Mouse (Mus musculus): ENCODE data around the gene Prelp. TPM values are rescaled to one million over a fixed set of nuclear protein-coding genes. Genes with fewer than 3 reads are reported as not detected.
A peak's percentile ranks its signal among the peaks of the same experiment; 100 is the strongest.
"Not testable (repeated sequence)": the region's sequence is repeated elsewhere in the genome, so short reads cannot be mapped to it uniquely, and the experiment has no call there.

Gene Prelp
- total and polyA plus RNA-seq, 3 experiments: not detected

DNA sequence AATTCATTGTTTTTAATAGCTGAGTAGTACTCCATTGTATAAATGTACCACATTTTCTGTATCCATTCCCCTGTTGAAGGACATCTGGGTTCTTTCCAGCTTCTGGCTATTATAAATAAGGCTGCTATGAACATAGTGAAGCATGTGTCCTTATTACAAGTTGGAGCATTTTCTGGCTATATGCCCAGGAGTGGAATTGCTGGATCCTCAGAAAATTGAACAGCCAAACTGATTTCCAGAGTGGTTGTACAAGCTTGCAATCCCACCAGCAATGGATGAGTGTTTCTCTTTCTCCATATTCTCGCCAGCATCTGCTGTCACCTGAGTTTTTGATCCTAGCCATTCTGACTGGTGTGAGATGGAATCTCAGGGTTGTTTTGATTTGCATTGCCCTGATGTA lies 42.4 kb upstream of the Prelp start:
- not testable (repeated sequence) for H3K27me3 ChIP-seq (ENCODE audit: control insufficient read depth in 1 of 2, insufficient read depth in 2 of 2, low read length in 2 of 2)
- H3K4me1 ChIP-seq (ENCODE audit: control insufficient read depth in 1 of 2, insufficient read depth in 2 of 2, low read length in 2 of 2): peaks cover 4 to 15% of the 10 kb centered on the region in 2 experiments; a peak in 3 of 4 replicates

GRCm38 (mm10) chr1:133963128-133963527 lies 41.9 kb upstream of the Prelp start:
- not testable (repeated sequence) for DNase-seq (ENCODE audit: low read depth, low spot score)

More for the DNA sequence above, 42.4 kb upstream of the Prelp start:
- H3K9me3 ChIP-seq (replicated peaks; ENCODE audit: insufficient read depth, low read length); DNase-seq (ENCODE audit: low read depth, low spot score); H3K36me3 ChIP-seq (ENCODE audit: control insufficient read depth in 1 of 2, insufficient read depth in 2 of 2, low read length in 2 of 2); H3K9ac ChIP-seq (ENCODE audit: control insufficient read depth, low read depth, low read length, poor library complexity, severe bottlenecking); H3K79me2 ChIP-seq (ENCODE audit: control insufficient read depth, insufficient read depth, low read length, poor library complexity); H3K27ac ChIP-seq (ENCODE audit: control insufficient read depth, low read depth, low read length); H3K4me3 ChIP-seq (ENCODE audit: control insufficient read depth in 1 of 2, insufficient read depth in 1 of 2, low read depth in 2 of 2, low read length in 2 of 2): not testable (repeated sequence)

DNA sequence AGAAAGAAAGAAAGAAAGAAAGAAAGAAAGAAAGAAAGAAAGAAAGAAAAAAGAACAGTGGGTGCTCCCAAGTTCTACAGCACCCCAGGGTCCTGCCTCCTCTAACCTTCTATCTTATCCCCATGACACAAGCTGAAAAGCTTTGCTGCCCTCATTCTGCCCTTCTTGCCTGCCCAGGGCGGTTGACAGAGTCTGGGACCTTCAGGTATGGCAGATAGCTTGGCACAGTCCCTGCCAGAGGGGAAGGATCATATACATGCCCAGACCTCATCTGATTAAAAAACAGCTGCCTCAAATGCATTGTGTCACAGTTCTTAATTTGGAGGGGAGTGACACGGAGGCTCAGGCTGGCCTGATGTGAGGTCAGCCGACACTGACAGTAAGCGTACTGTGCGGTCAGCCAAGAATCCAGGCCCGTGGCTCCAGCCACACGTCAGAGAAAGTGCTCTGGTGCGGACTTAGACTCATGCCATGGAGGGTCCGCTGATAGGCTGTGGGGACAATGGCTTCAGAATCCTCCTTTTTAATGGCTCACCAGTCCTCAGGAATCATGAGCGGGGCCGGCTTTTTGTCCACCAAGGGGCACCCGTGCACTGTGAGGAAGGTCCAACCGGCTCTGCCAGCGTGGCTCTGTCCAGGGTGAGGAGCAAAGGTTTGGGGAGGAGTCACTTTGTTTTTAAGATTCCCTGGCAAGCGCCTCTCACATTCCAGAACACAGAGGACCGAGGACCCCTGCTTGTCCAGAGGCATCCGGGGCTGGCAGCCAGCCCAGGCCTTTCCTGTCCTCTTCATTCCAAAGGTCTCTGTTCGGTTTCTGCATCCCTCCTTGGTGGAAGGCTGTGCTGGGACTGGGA lies 40.3 kb upstream of the Prelp start:
- Histone ChIP-seq H3K36me3 (ENCODE audit: control insufficient read depth in 1 of 2, insufficient read depth in 2 of 2, low read length in 2 of 2) (peaks cover 0 to 10% of the 10 kb centered on the region in 2 experiments; a peak in 2 of 4 replicates), H3K79me2 (ENCODE audit: control insufficient read depth, insufficient read depth, low read length, poor library complexity) (no peaks in the 10 kb centered on the region), H3K4me3 (ENCODE audit: control insufficient read depth in 1 of 2, insufficient read depth in 1 of 2, low read depth in 2 of 2, low read length in 2 of 2) (no peak overlapping the region), H3K9me3 (replicated peaks; ENCODE audit: insufficient read depth, low read length) (no peaks in the 10 kb centered on the region), H3K9ac (ENCODE audit: control insufficient read depth, low read depth, low read length, poor library complexity, severe bottlenecking) (no peak overlapping the region), H3K4me1 (ENCODE audit: control insufficient read depth in 1 of 2, insufficient read depth in 2 of 2, low read length in 2 of 2) (peaks cover 4 to 13% of the 10 kb centered on the region in 2 experiments; a peak in 3 of 4 replicates), H3K27ac (ENCODE audit: control insufficient read depth, low read depth, low read length) (no peak overlapping the region), H3K27me3 (ENCODE audit: control insufficient read depth in 1 of 2, insufficient read depth in 2 of 2, low read length in 2 of 2) (no peaks in the 10 kb centered on the region)
- TF ChIP-seq ZKSCAN1 (IDR thresholded peaks at IDR 0.05; ENCODE audit: low read depth, low read length) (no peak), MAZ (IDR thresholded peaks at IDR 0.05; ENCODE audit: low read depth, low read length) (no peak), ZMIZ1 (IDR thresholded peaks at IDR 0.05; ENCODE audit: low read depth, low read length) (no peak), TCF12 (IDR thresholded peaks at IDR 0.05; ENCODE audit: low read depth, low read length) (no peak), ZNF384 (IDR thresholded peaks at IDR 0.05; ENCODE audit: low read depth, low read length) (no peak), POLR2A (IDR thresholded peaks at IDR 0.05; ENCODE audit: control insufficient read depth in 1 of 2, insufficient read depth in 1 of 2, low read depth in 1 of 2, low read length in 2 of 2, poor library complexity in 1 of 2) (no peak), EP300 (IDR thresholded peaks at IDR 0.05; ENCODE audit: low read depth in 1 of 2, low read length in 2 of 2) (no peak), USF1 (IDR thresholded peaks at IDR 0.05; ENCODE audit: low read depth, low read length) (no peak), MAX (IDR thresholded peaks at IDR 0.05; ENCODE audit: low read length) (no peak), HCFC1 (IDR thresholded peaks at IDR 0.05; ENCODE audit: low read depth, low read length) (no peak), GATA1 (IDR thresholded peaks at IDR 0.05; ENCODE audit: low read depth, low read length) (no peak), MAFK (IDR thresholded peaks at IDR 0.05; ENCODE audit: borderline replicate concordance, low read depth, low read length) (no peak), RCOR1 (IDR thresholded peaks at IDR 0.05; ENCODE audit: low read depth, low read length) (no peak), NRF1 (IDR thresholded peaks at IDR 0.05; ENCODE audit: insufficient read depth, low read depth, low read length, poor library complexity, severe bottlenecking) (no peak), ZC3H11A (IDR thresholded peaks at IDR 0.05; ENCODE audit: low read depth, low read length) (no peak), SIN3A (IDR thresholded peaks at IDR 0.05; ENCODE audit: low read length) (no peak), POLR2AphosphoS5 (IDR thresholded peaks at IDR 0.05; ENCODE audit: borderline replicate concordance, low read depth, low read length) (no peak), USF2 (IDR thresholded peaks at IDR 0.05; ENCODE audit: borderline replicate concordance in 1 of 2, insufficient read depth in 1 of 2, low read depth in 1 of 2, low read length in 2 of 2) (no peak)
- DNase-seq (ENCODE audit: low read depth, low spot score): no peak

More at GRCm38 (mm10) chr1:133963128-133963527, 41.9 kb upstream of the Prelp start:
- H3K4me3 ChIP-seq (ENCODE audit: control insufficient read depth in 1 of 2, insufficient read depth in 1 of 2, low read depth in 2 of 2, low read length in 2 of 2); H3K27ac ChIP-seq (ENCODE audit: control insufficient read depth, low read depth, low read length); H3K79me2 ChIP-seq (ENCODE audit: control insufficient read depth, insufficient read depth, low read length, poor library complexity); H3K9ac ChIP-seq (ENCODE audit: control insufficient read depth, low read depth, low read length, poor library complexity, severe bottlenecking); H3K9me3 ChIP-seq (replicated peaks; ENCODE audit: insufficient read depth, low read length); H3K27me3 ChIP-seq (ENCODE audit: control insufficient read depth in 1 of 2, insufficient read depth in 2 of 2, low read length in 2 of 2); H3K36me3 ChIP-seq (ENCODE audit: control insufficient read depth in 1 of 2, insufficient read depth in 2 of 2, low read length in 2 of 2): not testable (repeated sequence)
- TF ChIP-seq TCF12 (IDR thresholded peaks at IDR 0.05; ENCODE audit: low read depth, low read length) (peak; percentile 68; the same call in 1 of the 2 replicates), EP300 (IDR thresholded peaks at IDR 0.05; ENCODE audit: low read depth in 1 of 2, low read length in 2 of 2) (peak; percentile 17 to 44; a peak in 1 of 4 replicates)
- peaks cover 4 to 13% of the 10 kb centered on the region in 2 experiments; a peak in 3 of 4 replicates for H3K4me1 ChIP-seq (ENCODE audit: control insufficient read depth in 1 of 2, insufficient read depth in 2 of 2, low read length in 2 of 2)

Measured in MEL (cell line).